Mouse (Mus musculus) forebrain, embryonic 13.5 days (tissue): Measurements from ENCODE around the gene Guk1. TPM values are rescaled to one million over a fixed set of nuclear protein-coding genes. Genes with fewer than 3 reads are reported as not detected.
A peak's percentile ranks its signal among the peaks of the same experiment; 100 is the strongest.

Experiments used
- ATAC-seq: fragments of 200-750 bp; cut with Nextera tagmentation; 2 replicates; pipeline ENCODE4 v1.8.0; 2017
- H3K27ac ChIP-seq: fragments of 300-500 bp; sonication (generic); 2 replicates; pipeline ENCODE4 v1.5.1; 2015; ENCODE audit warnings: inconsistent platforms, mild to moderate bottlenecking, moderate library complexity
- H3K27me3 ChIP-seq: fragments of 300-500 bp; sonication (generic); 2 replicates; pipeline ENCODE4 v1.6.1; 2015; ENCODE audit warnings: mild to moderate bottlenecking, inconsistent platforms
- H3K36me3 ChIP-seq: fragments of 300-500 bp; sonication (generic); 2 replicates; pipeline ENCODE4 v1.6.1; 2015; ENCODE audit warnings: mild to moderate bottlenecking, inconsistent platforms; ENCODE audit not compliant: poor library complexity, severe bottlenecking
- H3K4me1 ChIP-seq: fragments of 300-500 bp; sonication (generic); 2 replicates; pipeline ENCODE4 v1.6.1; 2015; ENCODE audit warnings: inconsistent platforms
- H3K4me2 ChIP-seq: fragments of 300-500 bp; sonication (generic); 2 replicates; pipeline ENCODE4 v1.6.1; 2015; ENCODE audit warnings: inconsistent platforms, mild to moderate bottlenecking, moderate library complexity
- H3K4me3 ChIP-seq: fragments of 300-500 bp; sonication (generic); 2 replicates; pipeline ENCODE4 v1.5.1; 2015; ENCODE audit warnings: mild to moderate bottlenecking, inconsistent platforms
- H3K9ac ChIP-seq: fragments of 300-500 bp; sonication (generic); 2 replicates; pipeline ENCODE4 v1.6.1; 2015; ENCODE audit warnings: mild to moderate bottlenecking, inconsistent platforms
- H3K9me3 ChIP-seq: fragments of 300-500 bp; sonication (generic); replicated peaks from 2 replicates; pipeline ENCODE4 v1.6.1; 2016; ENCODE audit warnings: inconsistent platforms
- WGBS: fragments of 180-500 bp; shearing (Covaris S2); methylation state at CpG from one replicate; pipeline ENCODE4 v1.1.7; 2015; 5-methylcytosine and 5-hydroxymethylcytosine counted together
- polyA plus RNA-seq: library from polyadenylated mRNA; unstranded; fragments of >200 nt; fragmentation: Nextera tagmentation; extraction: Ambion mirVana; gene quantifications from 2 replicates; pipeline ENCODE4 v1.2.1, GENCODE M21; 2015

Gene Guk1
- polyA plus RNA-seq: 127 and 131 TPM in 2 replicates

GRCm38 (mm10) chr11:59192059-59192386 is at the start of gene Guk1:
Gene Guk1, minus strand, starts transcription at chr11:59192212.
- ATAC-seq: 0 out of 2 replicates have a peak, but pooled peaks have one; percentile 11
- Histone ChIP-seq H3K27ac (peak within 1 kb of the TSS; percentile 79), H3K27me3 (peaks cover 8% of the 10 kb centered on the region), H3K4me3 (peak within 1 kb of the TSS; percentile 53), H3K4me1 (peaks cover 15% of the 10 kb centered on the region), H3K9ac (peak within 1 kb of the TSS; percentile 80), H3K9me3 (no peaks in the 10 kb centered on the region), H3K36me3 (no peaks in the 10 kb centered on the region), H3K4me2 (peak within 1 kb of the TSS; percentile 76)
- WGBS: 6% methylated on average over 16 of the region's 16 CpGs

GRCm38 (mm10) chr11:59239796-59240195 is 47.8 kb upstream of the Guk1 start:
- Histone ChIP-seq H3K27me3 (no peaks in the 10 kb centered on the region), H3K9me3 (no peaks in the 10 kb centered on the region), H3K4me2 (no peak overlapping the region), H3K36me3 (no peaks in the 10 kb centered on the region), H3K4me1 (peaks cover 16% of the 10 kb centered on the region), H3K9ac (no peak overlapping the region), H3K27ac (no peak overlapping the region), H3K4me3 (no peak overlapping the region)
- 78% methylated on average over 4 of the region's 4 CpGs for WGBS
- ATAC-seq: no peak

DNA sequence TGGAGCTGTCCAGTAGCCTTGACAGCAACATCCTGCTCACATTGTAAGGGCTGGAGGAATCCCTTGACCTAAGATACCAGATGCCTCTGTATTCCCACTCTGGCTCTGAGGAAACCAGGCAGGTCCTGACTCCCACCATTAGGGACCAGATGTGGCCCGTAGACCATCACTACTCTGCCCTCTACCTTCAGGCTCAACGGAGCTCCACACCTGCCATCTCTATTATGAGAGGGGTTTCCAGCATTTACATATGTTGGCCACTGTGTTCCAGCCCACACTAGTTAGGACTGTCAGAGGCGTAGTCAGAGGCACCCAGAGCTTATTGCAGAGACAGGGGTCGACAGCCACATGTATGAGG is 47.4 kb upstream of the Guk1 start:
- Histone ChIP-seq H3K9me3 (no peaks in the 10 kb centered on the region), H3K27me3 (no peaks in the 10 kb centered on the region), H3K9ac (no peak overlapping the region), H3K4me1 (peaks cover 16% of the 10 kb centered on the region), H3K36me3 (no peaks in the 10 kb centered on the region), H3K27ac (no peak overlapping the region; the same call in 1 of the 2 replicates), H3K4me2 (peak overlapping the region; percentile 9; the same call in 1 of the 2 replicates), H3K4me3 (no peak overlapping the region)
- ATAC-seq: no peak
- 64% methylated on average over 4 of the region's 4 CpGs for WGBS

- ATAC-seq: peak; percentile 76
- Histone ChIP-seq H3K9me3 (no peaks in the 10 kb centered on the region), H3K27me3 (no peaks in the 10 kb centered on the region), H3K27ac (no peak overlapping the region; the same call in 1 of the 2 replicates), H3K9ac (no peak overlapping the region), H3K4me1 (peaks cover 16% of the 10 kb centered on the region), H3K36me3 (no peaks in the 10 kb centered on the region), H3K4me3 (no peak overlapping the region), H3K4me2 (peak overlapping the region; percentile 9; the same call in 1 of the 2 replicates)
- 6% methylated on average over 13 of the region's 15 CpGs for WGBS
Observed at GRCm38 (mm10) chr11:59238525-59239427, 46.8 kb upstream of the Guk1 start.

GRCm38 (mm10) chr11:59232797-59233196 is 40.8 kb upstream of the Guk1 start:
- Histone ChIP-seq H3K36me3 (no peaks in the 10 kb centered on the region), H3K9ac (no peak overlapping the region), H3K27ac (no peak overlapping the region), H3K4me2 (no peak overlapping the region), H3K27me3 (0 out of 2 replicates have a peak, but pooled peaks cover 3% of the 10 kb centered on the region), H3K4me3 (no peak overlapping the region), H3K4me1 (peaks cover 8% of the 10 kb centered on the region), H3K9me3 (no peaks in the 10 kb centered on the region)
- no peak for ATAC-seq
- 64% methylated on average over 2 of the region's 2 CpGs for WGBS

GRCm38 (mm10) chr11:59230144-59230760 is 38.2 kb upstream of the Guk1 start:
- Histone ChIP-seq H3K4me2 (no peak overlapping the region), H3K4me3 (no peak overlapping the region), H3K36me3 (no peaks in the 10 kb centered on the region), H3K9ac (peak overlapping the region; percentile 26; the same call in 1 of the 2 replicates), H3K9me3 (no peaks in the 10 kb centered on the region), H3K4me1 (peaks cover 29% of the 10 kb centered on the region), H3K27me3 (0 out of 2 replicates have a peak, but pooled peaks cover 3% of the 10 kb centered on the region), H3K27ac (no peak overlapping the region)
- WGBS: 14% methylated on average over 7 of the region's 7 CpGs
- ATAC-seq: no peak

DNA sequence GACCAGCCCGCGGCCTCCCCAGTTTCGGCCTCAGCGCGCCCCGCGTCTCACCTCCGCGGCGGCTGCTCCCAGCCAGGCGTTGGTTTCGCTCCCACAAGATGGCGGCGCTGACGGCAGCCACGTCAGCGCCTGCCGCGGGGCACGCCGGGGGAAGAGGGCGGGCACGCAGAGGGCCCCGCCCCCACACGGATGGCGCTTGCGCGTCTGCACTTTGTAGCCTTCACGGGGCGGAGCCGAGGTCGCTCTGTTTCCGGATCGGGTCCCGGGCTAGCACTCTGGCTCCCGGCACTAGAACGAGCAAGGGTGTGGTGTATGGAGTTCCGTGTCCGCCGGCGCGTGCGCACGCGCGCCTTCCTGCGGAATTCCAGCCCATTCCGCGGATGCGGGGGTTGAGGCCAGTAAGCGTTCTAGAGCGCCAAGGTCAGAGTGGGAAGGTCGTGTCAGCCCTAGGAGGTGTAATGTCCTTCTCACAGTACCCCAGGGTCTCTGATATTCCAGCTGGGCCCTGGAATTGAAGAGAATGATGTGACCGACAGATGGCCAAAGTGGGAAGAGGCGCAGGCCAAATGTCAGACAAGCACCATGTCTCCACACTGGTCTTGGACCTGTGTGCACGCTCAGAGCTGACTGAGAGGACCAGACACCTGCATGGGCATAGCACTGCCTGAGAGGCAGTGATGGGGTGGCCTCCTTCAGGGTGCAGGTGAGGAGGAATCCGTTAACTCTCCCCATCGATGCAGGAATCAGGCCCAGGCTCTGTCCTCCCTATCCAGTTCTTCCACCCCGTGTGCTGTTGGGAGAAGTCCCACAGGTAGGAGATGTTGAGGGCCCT is 36.3 kb upstream of the Guk1 start, which contains the start of gene Arf1:
Gene Arf1 (minus strand): TSS at position 149 of the 832 bp plus-strand sequence.
- Histone ChIP-seq H3K9me3 (no peaks in the 10 kb centered on the region), H3K4me1 (peaks cover 46% of the 10 kb centered on the region), H3K27ac (peak within 1 kb of the TSS; percentile 92), H3K36me3 (no peaks in the 10 kb centered on the region), H3K27me3 (0 out of 2 replicates have a peak, but pooled peaks cover 3% of the 10 kb centered on the region), H3K9ac (peak within 1 kb of the TSS; percentile 97), H3K4me3 (peak within 1 kb of the TSS; percentile 89), H3K4me2 (peak within 1 kb of the TSS; percentile 99)
- peak; percentile 97 for ATAC-seq
- WGBS: 8% methylated on average over 42 of the region's 59 CpGs

DNA sequence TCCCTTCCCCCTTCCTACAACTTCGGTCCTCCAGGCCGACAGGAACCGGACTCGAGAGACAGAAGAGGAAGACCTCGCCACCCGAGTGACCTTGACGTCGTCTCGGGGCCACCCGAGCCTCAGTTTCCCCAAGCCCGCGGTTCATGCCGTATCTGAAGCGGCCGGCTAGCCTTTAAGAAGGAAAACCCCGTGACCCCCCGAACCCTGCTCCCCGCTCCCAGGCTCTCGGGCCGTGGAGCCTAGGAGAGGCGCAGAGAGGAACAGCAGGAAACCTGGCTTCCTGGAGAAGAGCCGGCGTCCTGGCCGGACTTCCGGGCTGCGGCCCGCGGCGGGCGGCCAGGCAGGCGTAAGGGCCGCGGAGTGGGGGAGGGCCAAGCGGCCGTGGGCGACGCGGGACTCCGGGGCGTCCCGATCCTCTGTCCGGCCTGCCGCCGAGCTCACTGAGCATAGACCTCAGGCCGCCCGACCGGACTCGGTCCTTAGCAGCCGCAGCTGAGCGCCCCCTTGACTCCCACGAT is 35.7 kb upstream of the Guk1 start:
- under 1% methylated on average over 49 of the region's 51 CpGs for WGBS

DNA sequence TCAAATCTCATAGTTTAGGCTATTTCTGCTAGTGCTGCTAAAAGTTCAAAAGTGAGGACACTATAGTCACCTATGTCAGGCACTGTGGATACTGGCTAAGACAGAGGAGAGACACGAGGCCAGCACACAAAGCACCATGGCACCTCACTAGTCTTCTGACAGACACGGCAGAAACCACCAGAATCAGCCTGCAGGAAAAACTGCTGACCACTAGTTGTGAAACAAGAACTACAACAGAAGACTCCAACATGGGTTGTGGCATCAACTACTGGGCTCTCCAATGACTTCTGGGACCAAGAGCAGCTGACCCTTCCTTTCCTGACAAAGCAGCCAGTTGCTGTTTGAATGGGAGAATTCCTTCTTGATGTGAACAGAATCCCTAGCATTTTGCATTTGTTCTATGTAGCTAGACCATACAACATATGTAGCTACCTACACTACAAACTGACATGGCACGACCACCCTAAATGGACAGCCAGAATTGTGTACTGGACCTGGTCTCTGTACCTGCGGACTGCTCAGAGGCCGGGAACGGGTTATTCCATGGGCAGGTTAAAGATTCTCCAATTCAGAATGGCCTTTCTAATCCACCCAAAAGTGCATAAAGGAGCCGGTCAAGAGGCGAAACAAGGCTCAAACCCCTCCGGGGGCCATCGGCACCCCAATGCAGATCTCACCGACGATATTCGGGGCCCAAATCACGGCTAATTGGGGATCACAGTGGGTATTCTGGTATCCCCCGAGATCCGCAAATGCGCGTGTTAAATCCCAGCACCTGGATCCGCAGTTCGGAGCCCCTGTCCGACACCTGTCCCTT is 35.0 kb upstream of the Guk1 start:
- Histone ChIP-seq H3K4me1 (peaks cover 49% of the 10 kb centered on the region), H3K4me2 (peak overlapping the region; percentile 99), H3K9me3 (no peaks in the 10 kb centered on the region), H3K36me3 (no peaks in the 10 kb centered on the region), H3K27me3 (no peaks in the 10 kb centered on the region), H3K27ac (peak overlapping the region; percentile 92; the same call in 1 of the 2 replicates), H3K4me3 (peak overlapping the region; percentile 89), H3K9ac (peak overlapping the region; percentile 97)
- no peak for ATAC-seq
- WGBS: 7% methylated on average over 21 of the region's 21 CpGs

More for the DNA sequence above, 35.7 kb upstream of the Guk1 start:
- peak overlapping the region; percentile 89 for H3K4me3 ChIP-seq
- peak; percentile 75 for ATAC-seq
- H3K4me2 ChIP-seq: peak overlapping the region; percentile 99
- H3K36me3 ChIP-seq: no peaks in the 10 kb centered on the region
- H3K9ac ChIP-seq: peak overlapping the region; percentile 97
- H3K4me1 ChIP-seq: peaks cover 49% of the 10 kb centered on the region
- no peaks in the 10 kb centered on the region for H3K9me3 ChIP-seq
- peak overlapping the region; percentile 92 for H3K27ac ChIP-seq
- H3K27me3 ChIP-seq: 0 out of 2 replicates have a peak, but pooled peaks cover 3% of the 10 kb centered on the region

- no peak for ATAC-seq
- WGBS: 76% methylated on average over 3 of the region's 3 CpGs
- Histone ChIP-seq H3K27ac (no peak overlapping the region), H3K4me3 (peak overlapping the region; percentile 89), H3K36me3 (no peaks in the 10 kb centered on the region), H3K4me1 (peaks cover 49% of the 10 kb centered on the region), H3K4me2 (peak overlapping the region; percentile 99), H3K27me3 (no peaks in the 10 kb centered on the region), H3K9ac (peak overlapping the region; percentile 97), H3K9me3 (no peaks in the 10 kb centered on the region)
Observed at GRCm38 (mm10) chr11:59226251-59226650, 34.2 kb upstream of the Guk1 start.

GRCm38 (mm10) chr11:59225167-59225566 is 33.2 kb upstream of the Guk1 start:
- Histone ChIP-seq H3K4me2 (peak overlapping the region; percentile 99; the same call in 1 of the 2 replicates), H3K9me3 (no peaks in the 10 kb centered on the region), H3K36me3 (peaks cover 4% of the 10 kb centered on the region; the same call in 1 of the 2 replicates), H3K9ac (no peak overlapping the region), H3K27ac (no peak overlapping the region), H3K4me1 (peaks cover 49% of the 10 kb centered on the region), H3K4me3 (no peak overlapping the region), H3K27me3 (no peaks in the 10 kb centered on the region)
- 89% methylated on average over 2 of the region's 2 CpGs for WGBS
- ATAC-seq: no peak
